Mouse (Mus musculus): ENCODE results near the gene D130052B06Rik.

D130052B06Rik gene

DNA sequence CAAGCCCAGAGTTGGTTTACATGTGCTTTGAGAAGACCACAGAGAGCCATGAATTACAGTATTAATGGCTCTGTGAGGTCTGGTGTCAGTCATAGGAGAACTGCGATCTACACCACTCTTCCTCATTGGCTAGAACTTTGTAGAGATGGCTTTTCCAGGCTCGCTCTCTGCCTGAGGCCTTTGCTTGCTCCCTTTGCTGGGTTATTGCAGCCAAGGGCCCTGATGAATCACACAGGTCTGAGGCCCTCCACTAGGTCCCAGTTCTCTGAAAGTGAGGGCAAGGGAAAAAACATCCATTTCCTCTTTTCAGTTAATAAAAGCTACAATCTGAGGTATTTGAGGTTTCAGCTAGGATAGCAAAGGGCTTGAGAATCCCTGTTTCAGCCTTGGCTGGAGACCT is 64.5 kb downstream of the D130052B06Rik start:
- no peak for DNase-seq (ENCODE audit: low spot score)

DNA sequence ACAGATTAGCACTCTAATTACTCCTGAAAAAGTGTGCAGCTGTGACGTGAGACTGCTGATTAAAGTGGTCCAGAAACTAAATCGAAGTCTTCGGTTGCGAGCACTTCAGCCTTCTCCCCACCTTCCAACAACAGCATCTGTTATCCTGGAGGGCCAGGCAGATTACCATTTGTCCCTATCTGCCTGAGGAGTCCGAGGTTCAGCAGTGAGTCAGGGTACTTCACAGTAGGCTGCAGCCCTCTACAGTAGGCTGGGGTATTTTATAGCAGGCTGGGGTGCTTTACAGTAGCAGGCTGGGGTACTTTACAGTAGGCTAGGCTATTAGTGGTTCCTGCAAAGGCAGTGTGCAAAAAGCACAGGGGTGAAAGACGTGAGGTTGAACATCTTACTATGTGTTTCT is 69.3 kb downstream of the D130052B06Rik start:
- DNase-seq (ENCODE audit: low spot score) = no peak

DNA sequence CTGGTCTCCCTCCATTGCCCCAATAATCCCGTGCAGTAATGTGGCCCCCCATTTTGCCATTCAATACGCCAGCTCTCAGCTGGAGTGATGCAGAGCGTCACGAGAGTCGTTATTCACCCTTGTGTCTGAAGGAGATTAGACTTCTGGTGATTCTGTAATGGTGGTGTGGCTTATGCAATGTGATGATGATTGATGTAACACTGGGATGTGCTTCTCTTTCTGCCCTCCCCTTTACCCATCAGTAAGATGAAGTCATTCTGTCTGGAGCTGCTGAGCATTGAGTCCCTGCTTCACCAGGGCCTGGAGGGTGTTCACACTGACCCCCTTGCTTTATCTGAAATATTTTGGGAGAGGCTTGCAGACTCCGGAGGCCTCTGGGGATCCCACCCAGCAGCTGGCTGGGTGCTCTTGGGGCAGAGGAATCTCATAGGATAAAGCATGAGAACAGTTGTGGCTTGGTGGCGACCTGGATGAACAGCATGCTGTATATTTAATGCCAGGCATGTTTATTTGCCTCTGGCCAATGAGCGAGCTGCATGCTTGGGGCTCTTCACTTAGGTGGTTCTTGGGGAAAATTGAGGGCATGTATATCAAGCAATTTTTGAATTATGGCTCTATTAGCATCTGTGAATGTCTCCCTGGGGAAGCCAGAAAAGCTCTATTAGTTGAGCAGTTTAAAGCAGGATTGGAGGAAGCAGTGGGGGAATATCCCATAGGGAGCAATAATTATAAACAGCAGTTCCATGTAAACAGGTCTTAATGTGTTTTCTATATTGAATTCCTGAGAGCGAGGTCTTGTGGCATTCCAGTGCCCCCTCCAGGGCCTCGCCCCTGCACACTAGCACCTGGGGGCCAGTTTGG is 71.2 kb downstream of the D130052B06Rik start:
- no peak for DNase-seq (ENCODE audit: low spot score)
